Mouse (Mus musculus) MEL (cell line): Measurements from ENCODE around the gene Tbc1d23.

Experiments
- CHD2 ChIP-seq: IDR thresholded peaks from 2 replicates; pipeline ENCODE4 v1.6.1; 2011; ENCODE audit warnings: low read length, improper control_type of control experiment
- CTCF ChIP-seq, 3 experiments: IDR thresholded peaks in 2 of 3; conservative IDR thresholded peaks in 1 of 3; 2 replicates each; pipeline ENCODE4 v1.5.1; 2011 to 2012; ENCODE audit warnings: low read length in 3 of 3, low read depth in 2 of 3, mild to moderate bottlenecking in 2 of 3, improper control_type of control experiment in 1 of 3, inconsistent platforms in 1 of 3, mixed read lengths in 1 of 3, moderate library complexity in 1 of 3; ENCODE audit not compliant: control insufficient read depth in 1 of 3, insufficient read depth in 1 of 3, poor library complexity in 1 of 3, severe bottlenecking in 1 of 3
- E2F4 ChIP-seq: IDR thresholded peaks from 2 replicates; pipeline ENCODE4 v1.6.1; 2011; ENCODE audit warnings: low read depth, low read length, improper control_type of control experiment, borderline replicate concordance
- ELF1 ChIP-seq: IDR thresholded peaks from 2 replicates; pipeline ENCODE4 v1.6.1; 2014; ENCODE audit warnings: low read depth, mild to moderate bottlenecking, inconsistent platforms, low read length, improper control_type of control experiment, moderate library complexity
- EP300 ChIP-seq, 2 experiments: IDR thresholded peaks; 2 replicates each; pipeline ENCODE4 v1.6.1; 2011; ENCODE audit warnings: improper control_type of control experiment in 2 of 2, low read length in 2 of 2, low read depth in 1 of 2, mild to moderate bottlenecking in 1 of 2
- GABPA ChIP-seq: IDR thresholded peaks from 2 replicates; pipeline ENCODE4 v1.6.1; 2012; ENCODE audit warnings: low read depth, mild to moderate bottlenecking, inconsistent platforms, low read length, improper control_type of control experiment, moderate library complexity
- GATA1 ChIP-seq: IDR thresholded peaks from 2 replicates; pipeline ENCODE4 v1.6.1; 2011; ENCODE audit warnings: low read depth, low read length, improper control_type of control experiment
- JUND ChIP-seq: IDR thresholded peaks from 2 replicates; pipeline ENCODE4 v1.6.1; 2011; ENCODE audit warnings: low read depth, mild to moderate bottlenecking, improper control_type of control experiment, low read length
- MEF2A ChIP-seq: IDR thresholded peaks from 2 replicates; pipeline ENCODE4 v1.6.1; 2014; ENCODE audit warnings: low read depth, mild to moderate bottlenecking, inconsistent platforms, low read length, improper control_type of control experiment; ENCODE audit not compliant: poor library complexity, insufficient replicate concordance, severe bottlenecking; ENCODE audit errors: extremely low read depth
- MXI1 ChIP-seq: IDR thresholded peaks from 2 replicates; pipeline ENCODE4 v1.6.1; 2011; ENCODE audit warnings: mild to moderate bottlenecking, low read depth, low read length, improper control_type of control experiment
- NELFE ChIP-seq: IDR thresholded peaks from 2 replicates; pipeline ENCODE4 v1.6.1; 2011; ENCODE audit warnings: low read depth, low read length, improper control_type of control experiment
- POLR2A ChIP-seq, 2 experiments: IDR thresholded peaks; 2 replicates each; pipeline ENCODE4 v1.6.1; 2011 to 2012; ENCODE audit warnings: low read length in 2 of 2, mild to moderate bottlenecking in 2 of 2, control low read depth in 1 of 2, improper control_type of control experiment in 1 of 2, low read depth in 1 of 2, moderate library complexity in 1 of 2; ENCODE audit not compliant: control insufficient read depth in 1 of 2, insufficient read depth in 1 of 2, poor library complexity in 1 of 2
- TBP ChIP-seq: IDR thresholded peaks from 2 replicates; pipeline ENCODE4 v1.8.0; 2011; ENCODE audit warnings: low read depth, low read length, improper control_type of control experiment
- UBTF ChIP-seq: IDR thresholded peaks from 2 replicates; pipeline ENCODE4 v1.6.1; 2012; ENCODE audit warnings: low read depth, mild to moderate bottlenecking, inconsistent platforms, low read length, improper control_type of control experiment, moderate library complexity, borderline replicate concordance; ENCODE audit not compliant: insufficient read depth

- TF ChIP-seq GATA1 (no peak), CTCF (IDR thresholded peaks at IDR 0.05 in 2 of 3, conservative IDR thresholded peaks at IDR 0.05 in 1 of 3; ENCODE audit: control insufficient read depth in 1 of 3, insufficient read depth in 1 of 3, low read depth in 2 of 3, low read length in 3 of 3, poor library complexity in 1 of 3, severe bottlenecking in 1 of 3) (no peak), POLR2A (IDR thresholded peaks at IDR 0.05; ENCODE audit: control insufficient read depth in 1 of 2, insufficient read depth in 1 of 2, low read depth in 1 of 2, low read length in 2 of 2, poor library complexity in 1 of 2) (no peak), GABPA (no peak), NELFE (no peak), E2F4 (no peak), MEF2A (no peak), ELF1 (no peak), TBP (no peak), UBTF (no peak), JUND (no peak), MXI1 (no peak), CHD2 (no peak), EP300 (IDR thresholded peaks at IDR 0.05; ENCODE audit: low read depth in 1 of 2, low read length in 2 of 2) (no peak)
Measured at GRCm38 (mm10) chr16:57130752-57131400, 100.4 kb downstream of the Tbc1d23 start.
